Mouse (Mus musculus) midbrain, embryonic 10.5 days (tissue): ENCODE results near the gene Oas1d. TPM values are rescaled to one million over a fixed set of nuclear protein-coding genes. Genes with fewer than 3 reads are reported as not detected.
A peak's percentile ranks its signal among the peaks of the same experiment; 100 is the strongest.
"Not testable (repeated sequence)": the region's sequence is repeated elsewhere in the genome, so short reads cannot be mapped to it uniquely, and the experiment has no call there.

Experiments
- DNase-seq: peaks from one replicate; pipeline ENCODE4 v3.0.0-alpha.2; 2017; ENCODE audit warnings: low spot score
- H3K27ac ChIP-seq: fragments of 300-500 bp; sonication (generic); replicated peaks from 2 replicates; pipeline ENCODE4 v1.5.1; 2016; ENCODE audit warnings: mild to moderate bottlenecking
- H3K27me3 ChIP-seq: fragments of 300-500 bp; sonication (generic); 2 replicates; pipeline ENCODE4 v1.6.1; 2016; ENCODE audit warnings: low read depth, mild to moderate bottlenecking; ENCODE audit not compliant: poor library complexity, severe bottlenecking
- H3K36me3 ChIP-seq: fragments of 300-500 bp; sonication (generic); 2 replicates; pipeline ENCODE4 v1.6.1; 2016; ENCODE audit warnings: mild to moderate bottlenecking, moderate library complexity
- H3K4me1 ChIP-seq: fragments of 300-500 bp; sonication (generic); 2 replicates; pipeline ENCODE4 v1.6.1; 2016
- H3K4me3 ChIP-seq: fragments of 300-500 bp; sonication (generic); 2 replicates; pipeline ENCODE4 v1.5.1; 2016; ENCODE audit warnings: mild to moderate bottlenecking, moderate library complexity
- H3K9me3 ChIP-seq: fragments of 300-500 bp; sonication (generic); replicated peaks from 2 replicates; pipeline ENCODE4 v1.6.1; 2016; ENCODE audit warnings: mild to moderate bottlenecking
- WGBS: fragments of 180-500 bp; shearing (Covaris S2); methylation state at CpG from one replicate; pipeline ENCODE4 v1.1.7; 2016; 5-methylcytosine and 5-hydroxymethylcytosine counted together
- polyA plus RNA-seq: library from polyadenylated mRNA; unstranded; fragments of >200 nt; fragmentation: Nextera tagmentation; extraction: Ambion mirVana; gene quantifications from 2 replicates; pipeline ENCODE4 v1.2.1, GENCODE M21; 2016

Gene Oas1d
- polyA plus RNA-seq, 1 experiment from 2014 or later: not detected

GRCm38 (mm10) chr5:120908196-120908920 lies 6.0 kb upstream of the Oas1d start:
- no peak overlapping the region for H3K27ac ChIP-seq
- H3K36me3 ChIP-seq: no peaks in the 10 kb centered on the region
- 57% methylated on average over 7 of the region's 7 CpGs for WGBS

DNA sequence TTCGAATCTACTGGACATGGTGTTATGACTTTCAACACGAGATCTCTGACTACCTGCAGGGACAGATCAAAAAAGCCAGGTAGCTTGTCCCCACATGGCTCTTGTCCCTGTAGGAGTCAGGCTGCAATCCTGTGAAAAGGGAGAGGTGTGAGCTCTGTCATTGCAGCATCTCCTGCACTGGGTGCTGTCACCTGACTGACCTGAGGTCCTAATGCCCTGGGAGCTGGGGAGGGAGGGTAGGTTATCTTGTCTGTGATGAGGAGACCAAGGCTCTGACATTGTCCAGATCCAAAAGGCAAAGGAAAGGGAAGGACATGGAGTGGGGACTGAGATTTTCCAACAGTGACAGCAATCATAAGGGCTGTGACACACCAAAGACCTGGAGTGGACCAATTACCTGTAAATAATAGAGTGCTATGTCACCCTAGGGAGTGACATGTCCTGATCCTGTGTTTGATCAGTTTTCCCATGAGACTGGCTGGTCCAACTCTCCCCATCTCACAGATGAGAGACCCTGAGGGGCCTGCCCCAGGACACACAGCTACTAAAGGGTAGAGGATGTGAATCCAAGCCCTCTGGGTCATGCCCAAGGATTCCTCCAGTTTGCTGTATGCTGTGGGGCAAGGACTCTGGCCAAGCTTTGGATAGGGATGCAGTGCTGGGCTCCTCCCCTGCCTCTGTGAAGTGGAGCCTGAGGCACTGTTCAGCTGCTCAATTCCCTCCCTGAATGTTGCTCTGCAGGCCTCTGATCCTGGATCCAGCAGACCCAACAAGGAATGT lies 5.0 kb downstream of the Oas1d start:
- not testable (repeated sequence) for H3K4me1 ChIP-seq, DNase-seq, H3K36me3 ChIP-seq, H3K27ac ChIP-seq, H3K27me3 ChIP-seq, H3K4me3 ChIP-seq, H3K9me3 ChIP-seq
- 68% methylated on average over 2 of the region's 2 CpGs for WGBS

More at GRCm38 (mm10) chr5:120908196-120908920, 6.0 kb upstream of the Oas1d start:
- DNase-seq: no peak
- Histone ChIP-seq H3K27me3 (no peaks in the 10 kb centered on the region), H3K9me3 (no peaks in the 10 kb centered on the region), H3K4me3 (no peak overlapping the region), H3K4me1 (no peaks in the 10 kb centered on the region)

DNA sequence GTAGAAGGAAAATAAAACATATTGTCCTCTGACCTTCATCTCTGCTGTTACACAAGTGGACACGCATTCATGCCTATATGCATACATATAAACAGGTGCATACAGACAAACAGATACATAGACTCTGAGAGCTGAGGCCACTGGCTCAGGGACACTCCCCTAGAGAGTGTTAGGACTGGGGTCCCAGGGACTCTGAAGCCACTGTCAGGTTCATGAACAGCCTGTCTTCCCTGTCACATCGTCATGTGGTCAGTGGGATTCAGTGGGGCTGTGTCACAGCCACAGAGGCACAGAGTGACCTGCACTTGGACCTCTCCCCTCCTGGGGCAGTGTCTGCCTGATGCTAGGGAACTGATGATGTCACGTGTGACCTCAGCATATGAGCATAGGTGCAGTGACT lies 6.0 kb downstream of the Oas1d start:
- no peaks in the 10 kb centered on the region for H3K27me3 ChIP-seq
- WGBS: 80% methylated on average over 3 of the region's 3 CpGs

DNA sequence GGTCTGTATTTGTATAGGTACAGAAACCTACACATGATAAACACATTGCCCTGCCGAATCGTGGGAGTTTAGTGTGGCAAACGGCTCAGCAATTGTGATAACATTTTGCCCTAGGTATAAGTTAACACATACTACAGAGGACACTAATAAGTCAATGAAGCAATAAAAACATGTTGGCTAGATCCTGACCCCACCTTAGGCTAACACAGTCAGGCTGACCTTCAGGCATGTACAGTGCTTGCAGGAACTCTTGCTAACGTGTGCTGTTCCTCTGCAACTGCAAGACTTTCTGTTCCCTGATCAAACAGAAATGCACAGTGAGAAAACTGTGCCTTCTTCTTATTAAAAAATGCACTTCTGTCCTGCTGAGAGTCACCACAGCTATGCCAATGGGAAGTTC lies 9.6 kb downstream of the Oas1d start:
- WGBS: 87% methylated on average over 4 of the region's 4 CpGs
- no peaks in the 10 kb centered on the region for H3K36me3 ChIP-seq
- DNase-seq: no peak
- H3K9me3 ChIP-seq: no peaks in the 10 kb centered on the region
- H3K27me3 ChIP-seq: no peaks in the 10 kb centered on the region
- H3K4me3 ChIP-seq: no peak overlapping the region
- H3K4me1 ChIP-seq: no peaks in the 10 kb centered on the region
- no peak overlapping the region for H3K27ac ChIP-seq

More for the DNA sequence above, 6.0 kb downstream of the Oas1d start:
- no peak for DNase-seq
- no peak overlapping the region for H3K27ac ChIP-seq
- H3K9me3 ChIP-seq: no peaks in the 10 kb centered on the region
- H3K4me3 ChIP-seq: no peak overlapping the region
- no peaks in the 10 kb centered on the region for H3K4me1 ChIP-seq
- H3K36me3 ChIP-seq: no peaks in the 10 kb centered on the region

- H3K9me3 ChIP-seq, DNase-seq, H3K27ac ChIP-seq, H3K4me3 ChIP-seq, H3K36me3 ChIP-seq, H3K27me3 ChIP-seq, H3K4me1 ChIP-seq: not testable (repeated sequence)
- 86% methylated on average over 4 of the region's 4 CpGs for WGBS
These were observed 10.2 kb downstream of the Oas1d start for GRCm38 (mm10) chr5:120924520-120924919.

- not testable (repeated sequence) for H3K4me1 ChIP-seq, H3K27me3 ChIP-seq, H3K36me3 ChIP-seq, H3K4me3 ChIP-seq, H3K9me3 ChIP-seq, DNase-seq, H3K27ac ChIP-seq
- 80% methylated on average over 2 of the region's 2 CpGs for WGBS
These were observed 12.0 kb downstream of the Oas1d start for GRCm38 (mm10) chr5:120926311-120926710.

GRCm38 (mm10) chr5:120927036-120927435 lies 12.7 kb downstream of the Oas1d start:
- Histone ChIP-seq H3K9me3 (no peaks in the 10 kb centered on the region), H3K4me3 (no peak overlapping the region), H3K36me3 (no peaks in the 10 kb centered on the region), H3K27me3 (no peaks in the 10 kb centered on the region), H3K4me1 (no peaks in the 10 kb centered on the region), H3K27ac (no peak overlapping the region)
- no peak for DNase-seq
- 5% methylated on average over 1 of the region's 1 CpGs for WGBS

DNA sequence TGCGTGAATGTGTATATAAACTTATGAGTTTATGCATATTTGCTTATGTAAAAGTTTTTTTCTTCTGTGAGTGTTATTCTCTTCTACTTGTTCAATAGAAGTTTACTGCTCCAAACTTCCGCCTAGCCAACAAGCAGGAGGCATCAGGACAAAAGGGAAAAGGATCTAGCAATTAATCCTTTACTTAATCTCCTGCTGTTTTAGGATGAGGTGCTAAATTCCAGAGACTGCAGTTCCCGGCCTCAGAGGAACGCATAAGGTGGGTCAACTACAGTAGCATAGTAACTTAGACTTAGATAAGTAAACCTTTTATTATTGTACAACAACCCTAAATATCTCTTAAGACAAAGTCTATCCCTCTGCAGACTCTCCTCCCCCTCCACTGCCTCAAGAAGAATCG lies 19.6 kb downstream of the Oas1d start:
- 0 out of 2 replicates have a peak, but pooled peaks cover 2% of the 10 kb centered on the region for H3K4me1 ChIP-seq
- H3K27me3 ChIP-seq: no peaks in the 10 kb centered on the region
- no peak for DNase-seq
- 21% methylated on average over 5 of the region's 5 CpGs for WGBS
- no peaks in the 10 kb centered on the region for H3K36me3 ChIP-seq
- no peaks in the 10 kb centered on the region for H3K9me3 ChIP-seq
- H3K27ac ChIP-seq: no peak overlapping the region
- no peak overlapping the region for H3K4me3 ChIP-seq

DNA sequence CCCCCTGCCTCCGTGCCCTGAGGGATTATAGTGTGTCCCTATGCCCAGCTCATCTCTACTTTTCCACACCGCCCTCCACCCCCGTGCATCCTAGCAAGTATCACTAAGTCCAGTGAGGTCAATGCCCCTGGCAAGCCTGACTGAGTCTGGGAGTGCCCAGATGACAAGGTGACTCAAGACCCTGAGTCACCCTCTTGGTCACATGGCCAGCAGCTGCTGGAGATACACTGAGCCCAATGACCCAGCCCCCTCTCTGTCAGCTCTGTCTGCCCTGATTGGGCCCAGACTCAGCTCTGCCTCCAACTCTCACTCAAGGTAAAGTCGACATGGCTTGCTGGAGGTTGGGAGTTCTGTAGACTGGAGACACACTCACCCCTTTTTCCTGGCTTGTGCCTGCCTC lies 23.5 kb downstream of the Oas1d start:
- Histone ChIP-seq H3K4me1 (0 out of 2 replicates have a peak, but pooled peaks cover 2% of the 10 kb centered on the region), H3K27ac (no peak overlapping the region), H3K4me3 (no peak overlapping the region), H3K27me3 (no peaks in the 10 kb centered on the region), H3K36me3 (no peaks in the 10 kb centered on the region), H3K9me3 (no peaks in the 10 kb centered on the region)
- WGBS: 80% methylated on average over 4 of the region's 4 CpGs
- no peak for DNase-seq

GRCm38 (mm10) chr5:120938586-120938985 lies 24.2 kb downstream of the Oas1d start:
- DNase-seq: no peak
- no peaks in the 10 kb centered on the region for H3K9me3 ChIP-seq
- 0 out of 2 replicates have a peak, but pooled peaks cover 2% of the 10 kb centered on the region for H3K4me1 ChIP-seq
- H3K27ac ChIP-seq: no peak overlapping the region
- no peaks in the 10 kb centered on the region for H3K36me3 ChIP-seq
- no peaks in the 10 kb centered on the region for H3K27me3 ChIP-seq
- WGBS: 49% methylated on average over 8 of the region's 8 CpGs
- H3K4me3 ChIP-seq: no peak overlapping the region

DNA sequence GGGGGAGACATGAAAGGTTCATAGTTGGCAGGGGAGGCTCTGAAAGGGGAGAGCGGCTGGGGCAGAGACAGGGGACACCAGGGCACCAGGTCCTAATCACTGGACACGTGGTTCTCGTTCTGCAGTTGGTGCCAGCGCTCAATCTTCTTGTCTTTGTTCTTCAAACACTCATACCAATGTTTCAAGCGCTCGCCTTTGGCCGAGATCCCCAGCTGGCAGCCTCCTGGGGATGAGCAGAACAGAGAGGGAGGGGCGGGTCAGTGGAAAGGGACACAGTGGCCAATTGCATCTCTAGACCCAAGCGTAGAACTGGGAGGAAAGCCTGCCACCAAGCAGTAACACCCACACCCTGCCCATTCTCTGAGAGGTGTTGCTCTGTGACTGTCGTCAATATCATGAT lies 27.7 kb downstream of the Oas1d start:
- no peaks in the 10 kb centered on the region for H3K36me3 ChIP-seq
- H3K27ac ChIP-seq: no peak overlapping the region
- H3K27me3 ChIP-seq: no peaks in the 10 kb centered on the region
- 77% methylated on average over 10 of the region's 10 CpGs for WGBS
- H3K4me3 ChIP-seq: no peak overlapping the region
- peaks cover 11% of the 10 kb centered on the region for H3K4me1 ChIP-seq
- no peaks in the 10 kb centered on the region for H3K9me3 ChIP-seq
- DNase-seq: no peak

DNA sequence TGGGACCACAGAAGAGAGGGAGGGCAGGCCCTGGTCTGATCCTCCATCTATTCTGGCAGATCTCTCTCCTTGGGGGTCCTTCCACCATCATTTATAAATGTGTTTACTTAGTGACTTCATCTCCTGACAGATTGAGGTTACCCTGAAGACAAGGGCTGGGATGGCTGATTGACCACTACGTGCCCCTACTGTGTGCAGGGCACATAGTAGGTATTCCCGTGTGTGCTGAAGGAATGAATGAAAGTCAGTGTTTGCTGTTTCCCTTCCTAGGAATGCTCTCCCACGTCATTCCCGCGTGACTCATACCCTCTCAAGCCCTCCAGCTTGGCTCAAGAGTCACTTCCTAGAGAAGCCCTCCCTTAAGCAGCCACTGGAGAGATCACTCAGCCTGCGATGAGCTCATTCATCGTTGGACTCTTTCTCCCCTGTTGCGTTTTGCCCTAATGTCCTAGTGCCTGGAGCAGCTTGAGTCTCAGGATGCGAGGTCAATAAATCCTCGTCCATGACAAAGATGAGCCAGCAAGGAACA lies 38.0 kb downstream of the Oas1d start:
- DNase-seq: no peak
- H3K27ac ChIP-seq: no peak overlapping the region
- no peak overlapping the region for H3K4me3 ChIP-seq
- H3K27me3 ChIP-seq: no peaks in the 10 kb centered on the region
- no peaks in the 10 kb centered on the region for H3K4me1 ChIP-seq
- H3K36me3 ChIP-seq: no peaks in the 10 kb centered on the region
- WGBS: 78% methylated on average over 10 of the region's 10 CpGs
- no peaks in the 10 kb centered on the region for H3K9me3 ChIP-seq

- DNase-seq: peak; percentile 59
- no peaks in the 10 kb centered on the region for H3K36me3 ChIP-seq
- no peaks in the 10 kb centered on the region for H3K27me3 ChIP-seq
- H3K27ac ChIP-seq: no peak overlapping the region
- no peaks in the 10 kb centered on the region for H3K4me1 ChIP-seq
- no peak overlapping the region for H3K4me3 ChIP-seq
- no peaks in the 10 kb centered on the region for H3K9me3 ChIP-seq
- WGBS: 18% methylated on average over 5 of the region's 5 CpGs
These were observed 39.6 kb downstream of the Oas1d start for GRCm38 (mm10) chr5:120953974-120954373.
